Mouse (Mus musculus): ENCODE results near the gene Ctdnep1.

DNA sequence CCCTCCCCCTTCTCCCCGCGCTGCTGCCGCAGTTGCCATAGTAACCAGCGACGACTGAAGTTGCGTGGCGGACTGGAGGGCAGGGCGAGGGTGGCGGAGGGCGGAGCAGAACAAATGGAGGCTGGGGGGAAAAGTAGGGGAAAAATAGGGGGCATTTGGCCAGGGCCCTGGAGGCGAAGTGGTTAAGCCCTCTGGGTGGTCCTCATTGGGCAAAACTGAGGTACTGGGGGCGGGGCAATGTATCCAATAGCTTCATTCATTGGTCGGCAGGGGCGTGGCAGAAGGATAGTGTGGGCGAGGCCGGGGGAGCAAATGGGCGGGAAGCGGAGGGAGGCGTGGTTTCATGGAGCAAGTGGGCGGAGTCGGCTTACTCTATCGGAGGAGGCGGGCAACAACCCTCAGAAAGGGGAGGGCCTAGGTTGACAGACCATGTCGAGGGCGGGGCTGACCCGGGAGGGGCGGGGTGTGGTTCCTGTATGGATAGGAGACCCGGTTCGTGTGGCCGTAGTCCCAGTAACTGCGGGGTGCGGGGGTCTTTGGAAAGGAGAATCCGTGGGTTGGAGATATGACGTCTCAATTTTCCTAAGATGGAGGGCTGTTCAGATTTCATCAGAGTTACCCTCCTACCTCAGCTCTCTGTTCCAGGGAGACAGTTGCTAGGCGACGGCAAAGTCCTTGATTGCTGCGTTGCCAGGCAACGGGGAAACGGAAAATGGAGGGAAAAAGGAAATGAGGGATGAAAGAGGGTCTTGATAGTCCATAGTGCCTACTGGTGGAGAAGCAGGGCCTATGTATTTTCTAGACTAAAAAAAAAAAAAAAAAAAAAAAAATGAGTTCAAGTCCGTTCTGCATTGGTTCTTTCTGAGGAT is 40.5 kb downstream of the Ctdnep1 start:
- no peak for TF ChIP-seq CTCF (IDR thresholded peaks at IDR 0.05; ENCODE audit: low read depth, low read length)
- no peak for TF ChIP-seq POLR2AphosphoS5 (IDR thresholded peaks at IDR 0.05; ENCODE audit: insufficient replicate concordance, low read depth, low read length)
- no peak for TF ChIP-seq GATA1 (IDR thresholded peaks at IDR 0.05; ENCODE audit: borderline replicate concordance, low read length)
- TF ChIP-seq TAL1 (conservative IDR thresholded peaks at IDR 0.05; ENCODE audit: low read depth, low read length): no peak
